Mouse (Mus musculus) right cerebral cortex, postnatal 4 days (tissue): ENCODE results near the gene Gm49333.

Experiments
- DNase-seq: peaks from one replicate; pipeline ENCODE4 v3.0.0-alpha.2; 2022

The Gm49333 gene

DNA sequence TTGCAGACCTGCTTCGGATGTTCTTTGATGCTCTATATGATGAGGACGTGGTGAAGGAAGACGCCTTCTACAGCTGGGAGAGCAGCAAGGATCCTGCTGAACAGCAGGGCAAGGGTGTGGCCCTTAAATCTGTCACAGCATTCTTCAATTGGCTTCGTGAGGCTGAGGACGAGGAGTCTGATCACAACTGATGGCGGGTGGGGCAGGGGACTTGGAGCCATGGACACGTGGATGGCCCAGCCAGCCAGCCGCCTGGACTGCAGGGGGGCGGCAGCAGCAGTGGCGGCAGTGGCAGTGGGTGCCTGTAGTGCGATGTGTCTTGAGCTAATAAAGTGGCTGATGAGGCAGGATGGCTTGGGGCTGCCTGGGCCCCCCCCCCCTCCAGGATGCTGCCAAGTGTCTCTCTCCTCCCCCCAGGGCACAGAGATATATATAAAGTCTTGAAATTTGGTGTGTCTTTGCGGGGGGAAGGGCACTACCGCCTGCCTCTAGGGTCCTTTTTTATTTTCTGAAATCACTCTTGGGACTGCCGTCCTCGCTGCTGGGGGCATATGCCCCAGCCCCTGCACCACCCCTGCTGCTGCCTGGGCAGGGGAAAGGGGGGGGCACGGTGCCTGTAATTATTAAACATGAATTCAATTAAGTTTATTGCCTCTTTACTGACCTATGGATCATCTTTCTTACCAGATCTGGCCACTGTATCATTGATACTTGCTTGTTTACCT lies 81.0 kb downstream of the Gm49333 start:
- DNase-seq, result peak; percentile 16

DNA sequence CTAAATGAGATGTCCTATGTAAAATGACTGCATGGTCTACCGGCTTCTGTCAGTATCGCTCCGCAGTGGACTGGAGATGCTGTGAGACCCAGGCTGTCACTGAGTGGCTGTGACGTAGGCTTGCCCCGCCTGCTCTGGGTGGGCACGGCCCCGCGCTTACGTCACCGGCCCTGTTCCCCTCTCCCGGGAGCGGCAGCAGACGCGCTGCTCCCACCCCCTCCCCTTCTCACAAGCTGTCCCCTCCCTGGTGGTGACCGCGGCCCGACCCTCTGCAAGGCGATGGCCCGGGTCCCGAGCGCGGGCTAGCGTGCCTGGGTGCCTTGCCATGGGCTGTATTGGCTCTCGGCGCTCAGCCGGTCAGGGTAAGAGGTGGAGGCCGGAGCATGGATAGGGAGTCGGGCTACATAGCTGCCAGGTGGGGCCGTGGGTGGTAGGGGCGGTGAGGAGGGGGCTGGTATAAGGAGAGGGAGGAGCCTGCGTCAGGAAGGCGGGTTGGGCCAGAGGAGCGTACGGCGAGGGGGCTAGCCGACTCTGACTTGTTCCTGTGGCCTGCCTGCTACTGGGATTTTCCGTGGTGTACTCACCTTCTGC lies 81.8 kb downstream of the Gm49333 start, which contains the start of gene Fam131a:
Fam131a (plus strand) TSS at position 131 of the 591 bp plus-strand sequence.
- peak; percentile 92 for DNase-seq

DNA sequence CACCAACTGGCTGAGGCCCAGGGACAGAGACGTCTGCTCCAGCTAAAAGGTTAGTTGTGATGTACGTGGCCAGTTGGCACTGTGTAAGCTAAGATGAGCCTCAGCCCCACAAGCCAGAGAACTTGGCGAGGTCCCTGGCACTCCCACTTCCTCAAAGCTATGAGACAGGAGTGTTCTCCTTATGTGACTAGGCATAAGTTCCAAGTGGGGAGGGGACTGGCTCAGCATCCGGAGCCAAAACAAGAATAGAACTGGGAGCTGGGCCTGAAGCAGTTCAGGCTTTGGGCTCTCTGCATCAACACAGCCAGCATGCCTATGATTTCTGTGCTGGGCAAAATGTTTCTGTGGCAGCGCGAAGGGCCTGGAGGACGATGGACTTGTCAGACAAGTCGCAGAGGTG lies 83.4 kb downstream of the Gm49333 start:
- peak; percentile 57 for DNase-seq
